Mouse (Mus musculus): ENCODE measurements around the gene Prg3. TPM values are rescaled to one million over a fixed set of nuclear protein-coding genes. Genes with fewer than 3 reads are reported as not detected.
A peak's percentile ranks its signal among the peaks of the same experiment; 100 is the strongest.

The Prg3 gene
- total and polyA plus RNA-seq, 3 experiments, result not detected

- Histone ChIP-seq H3K9ac (ENCODE audit: control insufficient read depth, low read depth, low read length, poor library complexity, severe bottlenecking) (no peak overlapping the region), H3K4me1 (ENCODE audit: control insufficient read depth in 1 of 2, insufficient read depth in 2 of 2, low read length in 2 of 2) (peaks cover 22 to 28% of the 10 kb centered on the region in 2 experiments)
These were observed 26.0 kb downstream of the Prg3 start for GRCm38 (mm10) chr2:85013826-85014587.

GRCm38 (mm10) chr2:85014588-85014982 is 26.6 kb downstream of the Prg3 start:
- no peak for DNase-seq (ENCODE audit: low read depth, low spot score)
- Histone ChIP-seq H3K4me1 (ENCODE audit: control insufficient read depth in 1 of 2, insufficient read depth in 2 of 2, low read length in 2 of 2) (peaks cover 22 to 28% of the 10 kb centered on the region in 2 experiments), H3K79me2 (ENCODE audit: control insufficient read depth, insufficient read depth, low read length, poor library complexity) (no peaks in the 10 kb centered on the region), H3K9me3 (replicated peaks; ENCODE audit: insufficient read depth, low read length) (no peaks in the 10 kb centered on the region), H3K36me3 (ENCODE audit: control insufficient read depth in 1 of 2, insufficient read depth in 2 of 2, low read length in 2 of 2) (peaks cover 0 to 31% of the 10 kb centered on the region in 2 experiments; a peak in 2 of 4 replicates), H3K4me3 (ENCODE audit: control insufficient read depth in 1 of 2, insufficient read depth in 1 of 2, low read depth in 2 of 2, low read length in 2 of 2) (no peak overlapping the region), H3K27me3 (ENCODE audit: control insufficient read depth in 1 of 2, insufficient read depth in 2 of 2, low read length in 2 of 2) (no peaks in the 10 kb centered on the region), H3K27ac (ENCODE audit: control insufficient read depth, low read depth, low read length) (no peak overlapping the region), H3K9ac (ENCODE audit: control insufficient read depth, low read depth, low read length, poor library complexity, severe bottlenecking) (no peak overlapping the region)
- TF ChIP-seq MYC (IDR thresholded peaks at IDR 0.05; ENCODE audit: low read depth, low read length), result no peak
- no peak for TF ChIP-seq MAZ (IDR thresholded peaks at IDR 0.05; ENCODE audit: low read depth, low read length)
- no peak for TF ChIP-seq POLR2AphosphoS2 (IDR thresholded peaks at IDR 0.05; ENCODE audit: low read length)
- TF ChIP-seq TCF12 (IDR thresholded peaks at IDR 0.05; ENCODE audit: low read depth, low read length), result no peak

More at GRCm38 (mm10) chr2:85013826-85014587, 26.0 kb downstream of the Prg3 start:
- Histone ChIP-seq H3K27ac (ENCODE audit: control insufficient read depth, low read depth, low read length) (peak overlapping the region; percentile 63), H3K9me3 (replicated peaks; ENCODE audit: insufficient read depth, low read length) (no peaks in the 10 kb centered on the region), H3K27me3 (ENCODE audit: control insufficient read depth in 1 of 2, insufficient read depth in 2 of 2, low read length in 2 of 2) (no peaks in the 10 kb centered on the region), H3K36me3 (ENCODE audit: control insufficient read depth in 1 of 2, insufficient read depth in 2 of 2, low read length in 2 of 2) (peaks cover 0 to 31% of the 10 kb centered on the region in 2 experiments; a peak in 2 of 4 replicates), H3K4me3 (ENCODE audit: control insufficient read depth in 1 of 2, insufficient read depth in 1 of 2, low read depth in 2 of 2, low read length in 2 of 2) (no peak overlapping the region), H3K79me2 (ENCODE audit: control insufficient read depth, insufficient read depth, low read length, poor library complexity) (no peaks in the 10 kb centered on the region)
- TF ChIP-seq BHLHE40 (IDR thresholded peaks at IDR 0.05; ENCODE audit: borderline replicate concordance, low read depth, low read length) (no peak), ZKSCAN1 (IDR thresholded peaks at IDR 0.05; ENCODE audit: low read depth, low read length) (no peak), TBP (IDR thresholded peaks at IDR 0.05; ENCODE audit: low read depth, low read length) (peak; percentile 90), SMC3 (IDR thresholded peaks at IDR 0.05; ENCODE audit: low read depth, low read length) (peak; percentile 45), RCOR1 (IDR thresholded peaks at IDR 0.05; ENCODE audit: low read depth, low read length) (no peak), NELFE (IDR thresholded peaks at IDR 0.05; ENCODE audit: low read depth, low read length) (no peak), CTCF (IDR thresholded peaks at IDR 0.05 in 2 of 3, conservative IDR thresholded peaks at IDR 0.05 in 1 of 3; ENCODE audit: control insufficient read depth in 1 of 3, insufficient read depth in 1 of 3, low read depth in 2 of 3, low read length in 3 of 3, poor library complexity in 1 of 3, severe bottlenecking in 1 of 3) (peak in 1 of 3 experiments; percentile 49; a peak in 2 of 6 replicates), GATA1 (IDR thresholded peaks at IDR 0.05; ENCODE audit: low read depth, low read length) (peak; percentile 24; the same call in 1 of the 2 replicates), RAD21 (IDR thresholded peaks at IDR 0.05; ENCODE audit: low read depth, low read length) (peak; percentile 17; the same call in 1 of the 2 replicates), GABPA (IDR thresholded peaks at IDR 0.05; ENCODE audit: low read depth, low read length) (no peak), EP300 (IDR thresholded peaks at IDR 0.05; ENCODE audit: low read depth in 1 of 2, low read length in 2 of 2) (peak in 1 of 2 experiments; percentile 4; a peak in 1 of 4 replicates), TCF12 (IDR thresholded peaks at IDR 0.05; ENCODE audit: low read depth, low read length) (0 out of 2 replicates have a peak, but pooled peaks have one; percentile 11)
- DNase-seq (ENCODE audit: low read depth, low spot score), result peak; percentile 48
